Mouse (Mus musculus): ENCODE data around the gene Tcf7.

- TF ChIP-seq CTCF (IDR thresholded peaks at IDR 0.05) = no peak
- TF ChIP-seq EP300 (IDR thresholded peaks at IDR 0.05; ENCODE audit: insufficient read depth, low read depth, low read length) = no peak
These were observed 31.4 kb upstream of the Tcf7 start for GRCm38 (mm10) chr11:52314102-52314793.

All from heart, adult 2 months (tissue).